Mouse (Mus musculus) G1E (cell line): ENCODE results near the gene Cd274. TPM values are rescaled to one million over a fixed set of nuclear protein-coding genes. Genes with fewer than 3 reads are reported as not detected.

ENCODE experiments used
- ATAC-seq: 2 replicates; pipeline ENCODE4 v1.8.0; 2016; ENCODE audit warnings: mild to moderate bottlenecking; ENCODE audit not compliant: insufficient number of reproducible peaks, poor library complexity, low FRiP score, severe bottlenecking; ENCODE audit errors: extremely low read depth
- DNase-seq: peaks from one replicate; pipeline ENCODE4 v3.0.0; 2012; ENCODE audit warnings: low spot score
- H3K27me3 ChIP-seq: 2 replicates; pipeline ENCODE4 v1.6.1; 2012; ENCODE audit warnings: mild to moderate bottlenecking, low read length, inconsistent platforms; ENCODE audit not compliant: insufficient read depth
- H3K36me3 ChIP-seq: replicated peaks from 2 replicates; pipeline ENCODE3; 2012; ENCODE audit warnings: mild to moderate bottlenecking, inconsistent platforms
- H3K4me1 ChIP-seq: 2 replicates; pipeline ENCODE4 v1.6.1; 2012; ENCODE audit warnings: low read depth, low read length, inconsistent platforms, mixed read lengths; ENCODE audit not compliant: insufficient read depth
- H3K4me3 ChIP-seq: 2 replicates; pipeline ENCODE4 v1.5.1; 2012; ENCODE audit warnings: low read depth, mild to moderate bottlenecking, inconsistent platforms, low read length, moderate library complexity, mixed read lengths
- H3K9me3 ChIP-seq: replicated peaks from 2 replicates; pipeline ENCODE4 v1.6.1; 2012; ENCODE audit warnings: inconsistent platforms
- CTCF ChIP-seq: IDR thresholded peaks from 2 replicates; pipeline ENCODE4 v1.5.1; 2012; ENCODE audit warnings: low read depth, low read length, inconsistent platforms, mixed read lengths
- GATA1 ChIP-seq: IDR thresholded peaks from 2 replicates; pipeline ENCODE4 v1.6.1; 2012; ENCODE audit warnings: borderline replicate concordance, low read length, inconsistent platforms, mixed read lengths
- GATA2 ChIP-seq: IDR thresholded peaks from 2 replicates; pipeline ENCODE4 v1.6.1; 2012; ENCODE audit warnings: low read depth, low read length, inconsistent platforms, borderline replicate concordance
- POLR2AphosphoS5 ChIP-seq: IDR thresholded peaks from 2 replicates; pipeline ENCODE4 v1.6.1; 2012; ENCODE audit warnings: low read depth, low read length, inconsistent platforms; ENCODE audit not compliant: insufficient replicate concordance
- TAL1 ChIP-seq: conservative IDR thresholded peaks from 2 replicates; pipeline ENCODE4 v1.6.1; 2012; ENCODE audit warnings: low read depth, low read length, inconsistent platforms, mixed read lengths
- polyA plus RNA-seq: library from polyadenylated mRNA; stranded (reverse); fragments of >175 nt; gene quantifications from 2 replicates; pipeline ENCODE4 v1.2.3, GENCODE M21; 2012
- total RNA-seq, 2 experiments: library from RNA; stranded (forward) in 1 of 2; stranded (reverse) in 1 of 2; fragments of 200-1000 nt in 1 of 2; fragments of >200 nt in 1 of 2; fragmentation: Nextera tagmentation in 1 of 2; gene quantifications; 2 replicates each; pipeline ENCODE4 v1.2.3; 2014 to 2017

The Cd274 gene
- total and polyA plus RNA-seq, 3 experiments, result 0.56 to 40.8 (median 15.1) TPM

DNA sequence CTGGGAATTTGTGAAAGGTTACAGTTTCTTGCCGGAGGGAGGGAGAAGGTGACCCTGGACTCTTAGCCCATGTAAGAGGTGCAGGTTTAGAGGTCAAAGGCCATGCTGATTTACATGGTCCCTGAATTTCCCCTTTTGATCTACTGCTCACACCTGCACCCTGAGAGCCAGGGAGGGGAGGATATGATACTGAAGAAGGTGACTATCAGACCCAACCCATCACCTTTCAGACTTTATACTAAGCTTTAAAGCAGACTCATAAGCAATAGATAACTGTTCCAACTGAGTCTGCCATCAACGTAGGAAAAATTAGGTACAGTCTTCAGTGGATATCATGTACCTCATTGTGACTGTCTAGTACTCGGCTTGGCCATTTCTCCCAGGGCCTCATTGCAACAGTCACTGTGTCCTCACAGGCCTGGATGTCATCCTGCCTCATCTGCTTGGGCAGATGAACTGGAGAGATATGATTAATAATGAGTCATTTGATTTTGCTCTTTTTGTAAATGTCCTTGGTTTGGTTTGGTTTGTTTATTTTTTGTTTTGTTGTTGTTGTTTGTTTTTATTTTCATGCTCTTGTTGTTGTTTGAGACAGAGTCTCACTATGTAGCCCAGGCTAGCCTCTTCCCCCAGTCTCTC is 1.5 kb downstream of the Cd274 start:
- peak overlapping the region; percentile 1; the same call in 1 of the 2 replicates for H3K4me3 ChIP-seq
- no peaks in the 10 kb centered on the region for H3K27me3 ChIP-seq
- ATAC-seq (0 out of 2 replicates have a peak, but pooled peaks have one; percentile 37), DNase-seq (peak; percentile 20)
- peaks cover 21% of the 10 kb centered on the region for H3K36me3 ChIP-seq
- no peaks in the 10 kb centered on the region for H3K9me3 ChIP-seq
- TF ChIP-seq POLR2AphosphoS5 (no peak), GATA2 (no peak), GATA1 (no peak), CTCF (no peak), TAL1 (peak; percentile 17; the same call in 1 of the 2 replicates)
- H3K4me1 ChIP-seq, result peaks cover 69% of the 10 kb centered on the region

DNA sequence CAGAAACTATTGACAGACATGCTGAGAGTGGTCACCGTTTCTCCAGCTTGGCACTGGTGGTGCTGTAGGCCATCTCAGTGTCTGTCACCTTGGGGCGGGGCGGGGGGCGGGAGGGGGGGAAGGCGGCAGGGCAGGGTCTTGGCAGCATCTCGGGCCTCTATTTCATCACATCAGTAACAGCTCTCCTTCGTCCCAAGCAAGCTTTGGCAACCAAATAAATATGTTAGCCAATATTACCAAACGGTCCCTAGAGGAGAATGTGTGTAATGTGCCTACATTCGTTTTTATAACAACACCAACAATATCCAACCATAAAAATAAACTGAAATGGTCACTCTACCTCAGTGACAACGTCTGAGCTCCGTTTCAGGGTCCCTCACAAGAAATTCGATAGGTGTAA is 2.9 kb downstream of the Cd274 start:
- DNase-seq, result no peak
- no peak for TF ChIP-seq GATA2
- no peak for TF ChIP-seq GATA1
- no peak for TF ChIP-seq CTCF
- TF ChIP-seq TAL1, result no peak
- no peak for ATAC-seq
- no peaks in the 10 kb centered on the region for H3K9me3 ChIP-seq
- peaks cover 59% of the 10 kb centered on the region for H3K4me1 ChIP-seq
- H3K36me3 ChIP-seq, result peaks cover 20% of the 10 kb centered on the region
- no peak overlapping the region for H3K4me3 ChIP-seq
- no peaks in the 10 kb centered on the region for H3K27me3 ChIP-seq

GRCm38 (mm10) chr19:29370545-29371283 is 3.5 kb downstream of the Cd274 start:
- H3K27me3 ChIP-seq, result no peaks in the 10 kb centered on the region
- ATAC-seq (no peak), DNase-seq (no peak)
- peaks cover 26% of the 10 kb centered on the region for H3K36me3 ChIP-seq
- TF ChIP-seq GATA2 (no peak), POLR2AphosphoS5 (no peak), TAL1 (no peak), CTCF (no peak), GATA1 (no peak)
- H3K4me1 ChIP-seq, result peaks cover 55% of the 10 kb centered on the region
- H3K4me3 ChIP-seq, result no peak overlapping the region
- no peaks in the 10 kb centered on the region for H3K9me3 ChIP-seq

GRCm38 (mm10) chr19:29371284-29372081 is 4.2 kb downstream of the Cd274 start:
- DNase-seq, result no peak
- H3K27me3 ChIP-seq, result no peaks in the 10 kb centered on the region
- H3K4me3 ChIP-seq, result peak overlapping the region; percentile 28; the same call in 1 of the 2 replicates
- H3K9me3 ChIP-seq, result no peaks in the 10 kb centered on the region
- H3K36me3 ChIP-seq, result peaks cover 34% of the 10 kb centered on the region
- TF ChIP-seq TAL1, result no peak
- TF ChIP-seq GATA2, result no peak
- no peak for TF ChIP-seq CTCF
- no peak for TF ChIP-seq POLR2AphosphoS5
- no peak for TF ChIP-seq GATA1
- peaks cover 49% of the 10 kb centered on the region for H3K4me1 ChIP-seq
- ATAC-seq, result no peak

- H3K36me3 ChIP-seq, result peaks cover 40% of the 10 kb centered on the region
- no peaks in the 10 kb centered on the region for H3K27me3 ChIP-seq
- TF ChIP-seq CTCF (no peak), TAL1 (no peak), GATA1 (no peak), POLR2AphosphoS5 (no peak), GATA2 (no peak)
- ATAC-seq, result no peak
- H3K4me3 ChIP-seq, result no peak overlapping the region; the same call in 1 of the 2 replicates
- peaks cover 49% of the 10 kb centered on the region for H3K4me1 ChIP-seq
- DNase-seq, result no peak
- H3K9me3 ChIP-seq, result no peaks in the 10 kb centered on the region
Measured at GRCm38 (mm10) chr19:29372138-29372537, 4.9 kb downstream of the Cd274 start.

GRCm38 (mm10) chr19:29372621-29373020 is 5.4 kb downstream of the Cd274 start:
- DNase-seq (no peak), ATAC-seq (no peak)
- Histone ChIP-seq H3K4me3 (no peak overlapping the region), H3K27me3 (no peaks in the 10 kb centered on the region), H3K9me3 (no peaks in the 10 kb centered on the region), H3K36me3 (peaks cover 45% of the 10 kb centered on the region), H3K4me1 (peaks cover 45% of the 10 kb centered on the region)
- no peak for TF ChIP-seq CTCF
- TF ChIP-seq POLR2AphosphoS5, result no peak
- no peak for TF ChIP-seq GATA1
- no peak for TF ChIP-seq GATA2
- TF ChIP-seq TAL1, result no peak
